Mouse (Mus musculus) urinary bladder, adult 18-20 months (tissue): ENCODE results near the gene Atxn1.

ENCODE experiments used
- DNase-seq, 2 experiments: peaks; one replicate each; pipeline ENCODE4 v3.0.0; 2022; ENCODE audit warnings: low spot score in 2 of 2, mixed read lengths in 2 of 2

Atxn1 gene

GRCm38 (mm10) chr13:45902457-45902856, 62.4 kb downstream of the Atxn1 start:
- no peak for DNase-seq

DNA sequence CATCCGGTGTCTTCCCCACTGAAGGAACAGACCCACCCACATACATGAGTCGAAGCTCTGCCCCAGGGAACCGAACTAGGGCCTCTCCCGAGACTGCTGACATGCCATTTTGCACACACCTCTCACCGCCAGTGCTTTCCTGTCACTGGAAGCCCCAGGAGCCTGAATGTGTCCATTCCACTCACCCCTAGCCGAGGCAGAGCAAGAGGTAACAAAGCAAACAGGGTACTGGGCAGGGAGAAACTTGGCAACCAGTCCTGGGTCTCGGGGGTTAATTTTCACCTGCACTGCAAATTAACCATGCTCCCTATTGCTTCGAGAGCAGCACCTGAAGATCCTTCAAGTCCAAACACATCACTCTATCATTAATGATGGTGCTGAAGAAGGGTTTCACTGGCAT, 64.0 kb downstream of the Atxn1 start:
- DNase-seq, result no peak

GRCm38 (mm10) chr13:45897571-45897970, 67.2 kb downstream of the Atxn1 start:
- DNase-seq, result peak in 1 of 2 experiments; percentile 62

DNA sequence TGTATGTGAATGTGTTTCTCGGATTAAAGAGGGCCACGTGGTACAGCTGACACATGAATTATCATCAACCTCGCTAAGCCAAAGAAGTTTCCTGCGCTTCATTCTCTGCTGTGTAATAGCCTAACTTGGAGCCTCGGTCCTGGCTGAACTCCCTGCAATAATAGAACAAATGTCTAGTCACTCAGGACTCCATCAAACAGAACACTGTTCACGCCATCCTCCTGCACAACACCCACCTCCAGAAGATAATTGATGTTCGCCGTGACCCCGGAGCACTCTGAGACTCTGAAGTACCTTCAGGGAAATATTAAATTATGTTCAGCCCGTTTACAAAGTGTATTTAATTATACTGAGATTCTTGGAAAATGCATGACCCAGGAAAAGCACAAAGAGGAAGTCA, 70.0 kb downstream of the Atxn1 start:
- no peak for DNase-seq

- no peak for DNase-seq
Observed at GRCm38 (mm10) chr13:45894234-45894633, 70.6 kb downstream of the Atxn1 start.

GRCm38 (mm10) chr13:45891073-45891472, 73.7 kb downstream of the Atxn1 start:
- DNase-seq, result no peak

- DNase-seq, result no peak
Observed at GRCm38 (mm10) chr13:45888953-45889749, 75.7 kb downstream of the Atxn1 start.

- no peak for DNase-seq
Observed at GRCm38 (mm10) chr13:45884878-45885277, 79.9 kb downstream of the Atxn1 start.

DNA sequence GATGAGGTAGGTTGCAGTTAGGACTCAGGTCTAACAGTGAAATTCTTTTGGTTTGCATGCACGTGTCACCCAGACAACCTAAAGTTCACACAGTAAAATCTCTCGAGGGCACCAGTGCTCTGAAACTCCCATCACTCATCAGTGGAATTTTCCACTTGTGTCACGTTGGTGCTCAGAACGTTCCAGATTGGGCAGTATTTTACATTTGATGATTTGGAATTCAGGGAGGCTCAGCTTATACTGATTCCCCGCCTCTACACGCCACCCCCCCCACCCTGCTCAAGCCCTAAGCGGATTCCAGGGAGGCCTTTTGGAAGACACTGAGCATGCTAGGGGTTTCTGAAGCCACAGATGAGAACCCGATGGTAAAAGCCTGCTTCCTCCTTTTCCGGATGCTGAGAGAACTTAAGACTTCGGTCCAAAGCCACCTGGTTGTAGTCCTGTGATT, 81.0 kb downstream of the Atxn1 start:
- no peak for DNase-seq

- DNase-seq, result no peak
Observed at GRCm38 (mm10) chr13:45882976-45883440, 81.8 kb downstream of the Atxn1 start.

- DNase-seq, result no peak
Observed at GRCm38 (mm10) chr13:45880543-45880845, 84.3 kb downstream of the Atxn1 start.

DNA sequence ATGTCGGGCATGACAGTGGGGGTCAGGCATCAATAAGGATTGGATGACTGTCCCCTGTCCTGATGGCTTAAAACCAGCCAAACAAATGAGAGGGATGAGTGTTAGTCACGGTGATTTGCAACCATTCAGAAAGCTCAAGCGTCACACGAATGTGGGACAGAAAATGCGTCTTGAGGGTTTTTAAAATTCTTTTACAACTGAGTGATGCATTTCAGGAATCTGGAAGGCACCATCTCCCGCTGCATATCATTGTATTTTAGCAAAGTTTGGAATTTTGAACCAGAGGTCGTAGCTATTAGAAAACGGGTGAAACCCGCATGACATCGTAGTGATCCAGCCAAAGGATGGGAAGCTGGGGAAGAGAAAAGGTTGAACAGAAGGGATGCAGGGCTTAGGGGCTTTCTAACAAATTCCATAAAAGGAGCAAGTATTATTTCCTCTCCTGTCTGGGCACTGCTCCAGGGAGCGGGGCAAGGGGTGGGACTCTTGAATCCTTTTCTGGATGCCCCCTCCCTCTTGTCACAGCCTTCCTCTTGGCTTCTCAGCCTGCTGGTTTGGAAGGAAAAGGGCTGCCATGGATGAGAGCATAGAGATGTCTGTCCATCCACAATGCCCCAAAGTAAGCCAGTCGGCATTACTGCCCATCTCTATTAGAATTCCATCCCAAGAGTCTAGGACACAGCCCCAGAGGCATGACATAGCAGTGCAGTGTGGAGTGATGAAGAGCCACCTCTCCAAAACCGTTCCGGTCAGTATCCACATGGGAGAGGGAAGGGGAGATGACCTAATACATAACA, 84.9 kb downstream of the Atxn1 start:
- no peak for DNase-seq

DNA sequence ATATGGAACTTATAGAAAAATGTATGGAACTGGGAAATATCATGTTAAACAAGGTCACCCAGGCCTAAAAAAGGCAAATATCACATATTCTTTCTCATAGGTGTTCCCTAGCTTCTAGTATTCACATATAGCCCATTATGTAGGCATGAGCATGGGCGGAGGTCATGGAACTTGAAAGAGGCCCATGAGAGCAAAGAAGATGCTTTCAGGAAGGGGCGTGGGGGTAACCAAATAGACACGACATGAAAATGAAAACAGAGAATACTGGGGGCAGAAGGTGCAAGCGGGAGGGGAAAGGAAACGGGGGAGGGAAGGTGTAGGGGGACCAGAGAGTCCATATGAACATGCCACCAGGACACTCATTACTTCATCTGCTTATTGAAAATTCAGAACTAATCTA, 87.9 kb downstream of the Atxn1 start:
- DNase-seq, result no peak

- DNase-seq, result no peak
Observed at GRCm38 (mm10) chr13:45876368-45876760, 88.4 kb downstream of the Atxn1 start.

- DNase-seq, result no peak
Observed at GRCm38 (mm10) chr13:45875686-45876367, 89.0 kb downstream of the Atxn1 start.

DNA sequence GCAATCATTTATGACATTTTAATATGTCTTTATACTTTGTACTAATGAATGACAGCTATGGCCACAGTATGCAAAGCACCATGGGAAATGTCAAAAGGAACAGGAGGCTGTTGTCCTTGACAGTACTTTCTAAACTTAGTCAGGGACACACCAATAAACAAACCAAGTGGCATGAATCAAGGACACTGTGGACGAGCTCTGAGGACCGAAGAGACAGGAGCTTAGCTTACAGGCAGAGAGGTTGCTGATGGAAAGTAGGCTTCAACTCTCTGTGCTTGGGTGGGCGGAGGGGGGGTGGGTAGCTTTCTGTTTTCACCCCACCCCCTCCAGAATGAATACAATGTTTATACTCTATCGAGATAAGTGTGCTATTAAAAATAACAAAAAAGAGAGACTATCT, 90.6 kb downstream of the Atxn1 start:
- no peak for DNase-seq

GRCm38 (mm10) chr13:45872966-45873365, 91.8 kb downstream of the Atxn1 start:
- no peak for DNase-seq

GRCm38 (mm10) chr13:45872041-45872746, 92.6 kb downstream of the Atxn1 start:
- no peak for DNase-seq

- no peak for DNase-seq
Observed at GRCm38 (mm10) chr13:45871554-45871953, 93.3 kb downstream of the Atxn1 start.

DNA sequence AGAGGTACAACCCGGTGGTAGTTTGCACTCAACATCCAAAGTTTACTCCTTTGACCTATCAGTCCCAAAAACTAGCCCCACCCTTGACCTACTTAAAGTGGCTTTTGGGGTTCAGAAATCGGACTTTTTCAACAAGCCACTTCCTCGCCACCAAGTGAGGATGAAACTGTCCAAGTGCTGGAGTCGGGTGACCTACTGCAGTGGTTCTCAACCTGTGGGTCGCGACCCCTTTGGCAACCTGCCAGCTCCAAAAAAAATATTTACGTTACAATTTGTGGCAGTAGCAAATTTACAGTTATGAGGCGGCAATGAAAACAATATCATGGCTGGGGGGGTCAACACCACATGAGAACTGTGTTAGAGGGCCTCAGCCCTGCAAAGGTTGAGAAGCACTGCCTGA, 95.9 kb downstream of the Atxn1 start:
- DNase-seq, result no peak

- peak in 1 of 2 experiments; percentile 59 for DNase-seq
Observed at GRCm38 (mm10) chr13:45867273-45867672, 97.5 kb downstream of the Atxn1 start.
